Mouse (Mus musculus) lung, postnatal 14 days (tissue): ENCODE data around the gene Thbs1.
A peak's percentile ranks its signal among the peaks of the same experiment; 100 is the strongest.

Experiments
- DNase-seq: peaks from one replicate; pipeline ENCODE4 v3.0.0; 2021

Thbs1 gene

GRCm38 (mm10) chr2:118111488-118112131, at the start of gene Thbs1:
Gene Thbs1 (plus strand): TSS chr2:118111876.
- peak; percentile 82 for DNase-seq

- no peak for DNase-seq
Measured at GRCm38 (mm10) chr2:118064121-118064764, 47.4 kb upstream of the Thbs1 start.

- DNase-seq = no peak
Measured at GRCm38 (mm10) chr2:118066065-118066770, 45.5 kb upstream of the Thbs1 start.

GRCm38 (mm10) chr2:118069975-118070374, 41.7 kb upstream of the Thbs1 start:
- no peak for DNase-seq

- DNase-seq = no peak
Measured at GRCm38 (mm10) chr2:118072811-118073372, 38.8 kb upstream of the Thbs1 start.

- no peak for DNase-seq
Measured at GRCm38 (mm10) chr2:118074030-118074429, 37.6 kb upstream of the Thbs1 start.

- no peak for DNase-seq
Measured at GRCm38 (mm10) chr2:118075165-118075564, 36.5 kb upstream of the Thbs1 start.

GRCm38 (mm10) chr2:118079131-118079530, 32.5 kb upstream of the Thbs1 start:
- no peak for DNase-seq

GRCm38 (mm10) chr2:118081581-118081980, 30.1 kb upstream of the Thbs1 start:
- DNase-seq = no peak

GRCm38 (mm10) chr2:118083652-118084051, 28.0 kb upstream of the Thbs1 start:
- no peak for DNase-seq

GRCm38 (mm10) chr2:118084693-118085092, 27.0 kb upstream of the Thbs1 start:
- no peak for DNase-seq

GRCm38 (mm10) chr2:118085647-118086046, 26.0 kb upstream of the Thbs1 start:
- no peak for DNase-seq

GRCm38 (mm10) chr2:118087044-118087726, 24.5 kb upstream of the Thbs1 start:
- DNase-seq = no peak

- DNase-seq = no peak
Measured at GRCm38 (mm10) chr2:118091226-118091625, 20.4 kb upstream of the Thbs1 start.

GRCm38 (mm10) chr2:118099104-118099503, 12.6 kb upstream of the Thbs1 start:
- no peak for DNase-seq

GRCm38 (mm10) chr2:118102169-118102568, 9.5 kb upstream of the Thbs1 start:
- DNase-seq = no peak

GRCm38 (mm10) chr2:118110225-118110915, 1.3 kb upstream of the Thbs1 start:
- peak; percentile 65 for DNase-seq

GRCm38 (mm10) chr2:118111116-118111487, 574 bp upstream of the Thbs1 start:
- peak; percentile 92 for DNase-seq

- DNase-seq = no peak
Measured at GRCm38 (mm10) chr2:118112438-118112837, 762 bp downstream of the Thbs1 start.

GRCm38 (mm10) chr2:118112846-118113479, 1.3 kb downstream of the Thbs1 start:
- DNase-seq = peak; percentile 26

- peak; percentile 57 for DNase-seq
Measured at GRCm38 (mm10) chr2:118113808-118114524, 2.3 kb downstream of the Thbs1 start.
